Mouse (Mus musculus) midbrain, embryonic 14.5 days (tissue): Measurements from ENCODE around the gene Klf16. TPM values are rescaled to one million over a fixed set of nuclear protein-coding genes. Genes with fewer than 3 reads are reported as not detected.
A peak's percentile ranks its signal among the peaks of the same experiment; 100 is the strongest.

Experiments used
- ATAC-seq: fragments of 200-750 bp; cut with Nextera tagmentation; 2 replicates; pipeline ENCODE4 v1.8.0; 2017; ENCODE audit warnings: moderate number of reproducible peaks, moderate library complexity; ENCODE audit not compliant: low FRiP score, low TSS enrichment
- DNase-seq: peaks from one replicate; pipeline ENCODE4 v3.0.0-alpha.2; 2015
- H3K27ac ChIP-seq: fragments of 300-500 bp; sonication (generic); replicated peaks from 2 replicates; pipeline ENCODE4 v1.5.1; 2014; ENCODE audit warnings: mild to moderate bottlenecking, low read depth, low read length, moderate library complexity
- H3K27me3 ChIP-seq: fragments of 300-500 bp; sonication (generic); 2 replicates; pipeline ENCODE4 v1.6.1; 2014; ENCODE audit warnings: low read length, control low read depth, mixed read lengths; ENCODE audit not compliant: control insufficient read depth, insufficient read depth
- H3K36me3 ChIP-seq: fragments of 300-500 bp; sonication (generic); 2 replicates; pipeline ENCODE4 v1.6.1; 2014; ENCODE audit warnings: low read length, control low read depth; ENCODE audit not compliant: control insufficient read depth, insufficient read depth
- H3K4me1 ChIP-seq: fragments of 300-500 bp; sonication (generic); 2 replicates; pipeline ENCODE4 v1.6.1; 2014; ENCODE audit warnings: mild to moderate bottlenecking, antibody characterized with exemption, low read length, control low read depth; ENCODE audit not compliant: control insufficient read depth, insufficient read depth
- H3K4me2 ChIP-seq: fragments of 300-500 bp; sonication (generic); 2 replicates; pipeline ENCODE4 v1.6.1; 2014; ENCODE audit warnings: mild to moderate bottlenecking, low read length, moderate library complexity
- H3K4me3 ChIP-seq: fragments of 300-500 bp; sonication (generic); replicated peaks from 2 replicates; pipeline ENCODE4 v1.5.1; 2014; ENCODE audit warnings: low read depth, low read length
- H3K9ac ChIP-seq: fragments of 300-500 bp; sonication (generic); replicated peaks from 2 replicates; pipeline ENCODE4 v1.6.1; 2014; ENCODE audit warnings: mild to moderate bottlenecking, low read length, moderate library complexity
- H3K9me3 ChIP-seq: fragments of 300-500 bp; sonication (generic); 2 replicates; pipeline ENCODE4 v1.6.1; 2016; ENCODE audit warnings: low read length, control low read depth, mixed read lengths; ENCODE audit not compliant: control insufficient read depth
- WGBS: fragments of 180-500 bp; shearing (Covaris S2); extraction: QIAGEN DNeasy Blood & Tissue Kit; methylation state at CpG from one replicate; pipeline ENCODE4 v1.1.7; 2014; 5-methylcytosine and 5-hydroxymethylcytosine counted together
- polyA plus RNA-seq: library from polyadenylated mRNA; unstranded; fragments of >200 nt; fragmentation: Nextera tagmentation; extraction: Ambion mirVana; gene quantifications from 2 replicates; pipeline ENCODE4 v1.2.1, GENCODE M21; 2014

Klf16 gene
- polyA plus RNA-seq, 1 experiment from 2014 or later = 5.0 TPM

DNA sequence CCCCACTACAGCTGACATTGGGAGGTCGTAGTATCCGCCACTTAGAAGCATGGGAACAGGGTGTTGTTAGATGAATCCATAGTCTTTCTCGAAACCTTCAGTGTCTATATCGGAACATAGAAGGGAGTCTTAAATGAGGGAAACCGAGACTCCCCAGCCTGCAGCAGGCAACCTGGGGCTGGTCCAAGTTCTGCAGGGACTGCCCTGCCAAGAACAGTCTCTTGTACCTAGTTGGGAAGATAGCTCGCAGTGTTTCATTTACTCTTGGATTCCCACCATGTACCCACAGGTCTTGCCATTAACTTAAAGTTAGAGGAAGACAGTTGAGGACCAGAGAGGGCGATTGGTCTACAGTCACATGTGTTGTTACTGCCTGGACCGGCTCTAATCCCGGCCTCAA is 43.2 kb upstream of the Klf16 start:
- no peak overlapping the region for H3K4me2 ChIP-seq
- H3K4me3 ChIP-seq = no peak overlapping the region
- no peaks in the 10 kb centered on the region for H3K9me3 ChIP-seq
- H3K27ac ChIP-seq = no peak overlapping the region
- H3K36me3 ChIP-seq = peaks cover 8% of the 10 kb centered on the region
- H3K27me3 ChIP-seq = no peaks in the 10 kb centered on the region
- DNase-seq (no peak), ATAC-seq (no peak)
- H3K9ac ChIP-seq = no peak overlapping the region
- H3K4me1 ChIP-seq = peaks cover 22% of the 10 kb centered on the region
- WGBS = 85% methylated on average over 9 of the region's 9 CpGs

DNA sequence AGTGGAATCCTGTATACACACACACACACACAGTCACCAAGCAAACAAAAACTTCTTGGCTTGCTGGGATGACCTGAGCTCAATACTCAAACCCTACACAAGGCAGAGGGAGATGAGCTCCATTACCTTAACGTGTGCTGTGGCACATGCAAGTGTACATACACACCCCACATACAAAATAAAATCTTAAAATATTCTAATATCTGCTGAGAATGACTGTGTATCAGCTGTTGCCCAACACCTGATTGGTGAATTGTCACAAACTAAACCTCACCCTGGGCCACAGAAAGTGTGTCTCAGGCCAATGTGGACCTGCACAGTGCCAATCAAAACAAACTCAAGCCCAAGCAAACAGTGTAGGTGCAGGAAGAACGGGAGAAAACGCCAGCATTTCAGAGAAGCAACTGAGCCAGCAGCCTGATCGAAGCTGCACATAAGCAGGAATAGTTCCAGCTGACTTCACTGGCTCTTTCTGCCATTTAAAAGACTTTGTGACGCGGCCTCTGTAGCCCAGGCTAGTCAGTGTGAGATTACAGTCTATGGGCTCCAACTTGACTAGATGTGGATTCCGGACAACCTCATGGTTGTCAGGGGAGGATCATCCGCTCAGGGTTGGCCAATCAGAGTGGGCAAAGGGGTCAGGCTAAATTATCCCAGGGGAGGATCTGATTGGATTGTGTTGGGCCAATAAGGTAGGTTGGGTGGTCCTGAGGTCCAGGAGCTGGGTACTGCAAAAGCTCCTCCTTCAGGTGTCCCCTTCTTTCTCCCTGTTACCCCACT is 42.5 kb upstream of the Klf16 start:
- WGBS = 36% methylated on average over 8 of the region's 8 CpGs
- DNase-seq (no peak), ATAC-seq (no peak)
- H3K27ac ChIP-seq = no peak overlapping the region
- no peak overlapping the region for H3K4me3 ChIP-seq
- H3K9me3 ChIP-seq = no peaks in the 10 kb centered on the region
- no peaks in the 10 kb centered on the region for H3K27me3 ChIP-seq
- peaks cover 15% of the 10 kb centered on the region for H3K36me3 ChIP-seq
- H3K4me2 ChIP-seq = no peak overlapping the region
- peaks cover 21% of the 10 kb centered on the region for H3K4me1 ChIP-seq
- no peak overlapping the region for H3K9ac ChIP-seq

DNA sequence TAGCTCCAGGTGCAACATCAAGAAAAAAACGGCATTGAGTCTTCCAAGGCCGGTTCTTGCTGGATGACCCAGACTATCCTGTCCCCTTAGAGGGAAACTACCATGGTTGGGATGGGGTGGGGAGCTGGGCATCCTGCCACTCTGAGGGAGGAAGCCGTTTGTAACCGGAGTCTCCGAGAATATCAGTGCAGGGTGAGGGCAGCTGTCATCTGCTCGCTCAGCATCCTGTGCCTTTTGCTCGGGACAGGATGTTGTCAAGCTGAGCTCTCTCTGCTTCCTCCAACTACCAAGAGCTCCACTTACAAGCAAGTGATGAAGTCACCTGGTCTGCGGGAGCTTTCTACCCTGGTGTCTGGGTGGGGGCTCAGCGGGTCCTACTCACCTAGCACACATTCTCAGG is 41.1 kb upstream of the Klf16 start:
- H3K36me3 ChIP-seq = peaks cover 26% of the 10 kb centered on the region
- no peak overlapping the region for H3K4me3 ChIP-seq
- no peak overlapping the region for H3K27ac ChIP-seq
- H3K9ac ChIP-seq = no peak overlapping the region
- H3K4me1 ChIP-seq = peaks cover 6% of the 10 kb centered on the region
- WGBS = 85% methylated on average over 9 of the region's 9 CpGs
- H3K9me3 ChIP-seq = no peaks in the 10 kb centered on the region
- ATAC-seq (no peak), DNase-seq (no peak)
- H3K27me3 ChIP-seq = no peaks in the 10 kb centered on the region
- no peak overlapping the region for H3K4me2 ChIP-seq

DNA sequence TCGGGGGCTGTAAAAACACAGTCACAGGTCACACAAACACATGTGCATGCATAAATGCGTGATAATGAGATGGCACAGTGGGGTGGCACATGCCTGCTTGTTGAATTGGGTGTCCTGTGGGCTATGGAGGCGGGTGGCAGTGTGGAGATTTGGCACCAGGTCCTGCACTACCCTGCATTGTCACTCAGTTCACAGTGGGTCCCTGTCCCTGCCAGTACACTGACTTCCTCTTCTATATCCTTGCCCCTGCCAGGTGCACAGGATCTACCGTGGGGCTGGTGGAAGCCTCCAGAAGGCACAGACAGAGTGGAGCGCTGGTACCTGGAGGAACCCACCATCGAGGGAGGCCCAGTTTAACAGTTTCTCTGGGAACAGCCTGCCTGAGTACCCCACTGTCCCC is 37.2 kb upstream of the Klf16 start:
- peaks cover 48% of the 10 kb centered on the region for H3K36me3 ChIP-seq
- no peaks in the 10 kb centered on the region for H3K9me3 ChIP-seq
- DNase-seq = no peak
- H3K4me1 ChIP-seq = no peaks in the 10 kb centered on the region
- H3K4me2 ChIP-seq = no peak overlapping the region
- no peaks in the 10 kb centered on the region for H3K27me3 ChIP-seq
- H3K4me3 ChIP-seq = no peak overlapping the region
- no peak overlapping the region for H3K9ac ChIP-seq
- no peak for ATAC-seq
- 92% methylated on average over 6 of the region's 6 CpGs for WGBS
- H3K27ac ChIP-seq = no peak overlapping the region

DNA sequence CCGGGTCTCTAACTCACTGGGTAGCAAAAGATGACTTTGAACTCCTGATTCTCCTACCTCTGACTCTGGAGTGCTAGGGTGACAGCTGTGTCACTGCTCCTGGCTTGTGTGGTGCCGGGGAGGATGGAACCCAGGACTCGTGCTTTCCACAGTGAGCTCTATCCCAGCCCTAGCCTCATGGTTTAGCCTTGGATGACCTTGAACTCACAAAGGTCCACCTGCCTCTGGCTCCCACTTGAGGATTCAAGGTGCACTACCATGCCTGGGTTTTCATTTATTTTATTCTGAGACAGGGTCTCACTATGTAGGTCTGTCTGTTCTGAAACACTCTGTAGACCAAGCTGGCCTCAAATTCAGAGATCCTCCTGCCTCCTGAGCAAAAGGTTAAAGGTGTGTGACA is 36.7 kb upstream of the Klf16 start:
- H3K9me3 ChIP-seq = no peaks in the 10 kb centered on the region
- no peak for DNase-seq
- H3K27me3 ChIP-seq = no peaks in the 10 kb centered on the region
- no peak for ATAC-seq
- no peak overlapping the region for H3K27ac ChIP-seq
- 97% methylated on average over 3 of the region's 3 CpGs for WGBS
- H3K4me1 ChIP-seq = no peaks in the 10 kb centered on the region
- no peak overlapping the region for H3K9ac ChIP-seq
- peaks cover 53% of the 10 kb centered on the region for H3K36me3 ChIP-seq
- no peak overlapping the region for H3K4me3 ChIP-seq
- H3K4me2 ChIP-seq = no peak overlapping the region

DNA sequence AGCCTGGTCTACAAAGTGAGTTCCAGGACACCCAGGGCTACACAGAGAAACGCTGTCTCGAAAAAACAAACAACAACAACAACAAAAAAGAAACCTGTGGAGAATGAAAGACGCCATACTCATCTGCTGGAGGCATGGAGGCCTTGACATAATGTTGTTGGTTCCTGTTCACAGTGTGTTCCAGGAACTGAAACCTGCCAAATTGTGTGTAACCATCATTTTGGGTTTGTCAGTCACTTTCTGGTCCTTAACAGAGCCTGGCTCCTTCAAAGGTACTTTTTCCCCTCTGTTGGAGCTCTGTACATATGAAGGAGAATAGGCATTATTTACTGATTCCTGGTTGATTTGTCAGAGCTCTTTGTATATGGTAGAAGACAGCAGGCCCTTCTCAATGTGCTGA is 34.8 kb upstream of the Klf16 start:
- H3K4me3 ChIP-seq = no peak overlapping the region
- H3K4me2 ChIP-seq = no peak overlapping the region
- H3K27me3 ChIP-seq = no peaks in the 10 kb centered on the region
- DNase-seq (no peak), ATAC-seq (no peak)
- peaks cover 72% of the 10 kb centered on the region for H3K36me3 ChIP-seq
- no peak overlapping the region for H3K9ac ChIP-seq
- H3K27ac ChIP-seq = no peak overlapping the region
- 98% methylated on average over 3 of the region's 3 CpGs for WGBS
- no peaks in the 10 kb centered on the region for H3K4me1 ChIP-seq
- H3K9me3 ChIP-seq = no peaks in the 10 kb centered on the region

DNA sequence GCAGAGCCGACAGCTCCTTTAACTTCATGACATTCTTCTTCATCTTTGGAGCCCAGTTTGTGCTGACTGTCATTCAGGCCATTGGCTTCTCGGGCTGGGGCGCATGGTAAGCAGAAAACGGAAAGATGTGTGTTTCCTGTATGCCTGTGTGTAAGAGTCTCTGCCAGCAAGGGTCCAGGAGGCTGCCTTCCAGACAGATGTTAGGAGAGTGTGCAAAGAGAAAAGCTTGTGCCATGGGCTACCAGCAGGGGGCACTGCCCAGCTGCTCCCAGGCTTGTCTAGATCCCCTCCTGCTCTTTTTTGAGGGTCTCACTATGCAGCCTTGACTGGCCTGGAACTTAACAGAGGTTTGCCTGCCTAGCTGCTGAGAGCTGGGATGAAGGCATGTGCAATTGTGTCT is 33.9 kb upstream of the Klf16 start:
- no peaks in the 10 kb centered on the region for H3K27me3 ChIP-seq
- no peak overlapping the region for H3K4me3 ChIP-seq
- peak; percentile 62 for DNase-seq
- H3K4me1 ChIP-seq = no peaks in the 10 kb centered on the region
- 80% methylated on average over 4 of the region's 4 CpGs for WGBS
- no peak overlapping the region for H3K9ac ChIP-seq
- H3K4me2 ChIP-seq = no peak overlapping the region
- H3K36me3 ChIP-seq = peaks cover 80% of the 10 kb centered on the region
- no peak overlapping the region for H3K27ac ChIP-seq
- no peaks in the 10 kb centered on the region for H3K9me3 ChIP-seq
- no peak for ATAC-seq

DNA sequence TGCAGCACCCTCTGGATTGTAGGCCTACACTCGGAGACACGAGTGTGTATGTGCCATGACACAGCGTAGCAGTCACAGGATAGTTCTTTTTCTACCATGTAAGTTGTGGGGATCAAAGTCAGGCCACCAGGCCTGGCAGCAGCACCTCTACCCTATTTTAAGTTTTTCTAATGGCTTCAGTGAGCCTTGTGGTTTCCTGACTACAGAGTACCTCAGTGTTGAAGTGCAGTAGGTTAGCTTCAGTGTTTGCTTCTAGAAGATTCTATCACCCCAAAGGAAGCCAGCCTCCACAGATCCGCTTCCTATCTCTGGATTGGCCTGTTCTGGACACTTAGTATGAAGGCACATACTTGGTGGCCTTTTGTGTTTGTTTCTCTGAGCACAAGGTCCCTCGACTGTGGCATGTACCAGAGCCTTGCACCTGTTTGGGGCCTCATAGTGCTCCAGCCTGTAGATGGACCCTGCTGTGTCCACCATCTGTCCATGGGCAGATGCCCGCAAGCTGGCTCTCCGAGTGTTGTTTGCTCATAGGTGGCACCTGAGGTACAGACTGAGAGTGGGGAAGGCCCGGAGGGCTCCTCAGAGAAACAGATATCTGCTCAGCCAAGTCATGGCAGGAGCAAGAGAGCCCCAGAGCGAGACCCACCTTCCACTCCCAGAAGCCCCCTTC is 33.1 kb upstream of the Klf16 start:
- no peak for DNase-seq
- Histone ChIP-seq H3K4me2 (no peak overlapping the region), H3K9me3 (no peaks in the 10 kb centered on the region), H3K27ac (no peak overlapping the region), H3K27me3 (no peaks in the 10 kb centered on the region), H3K36me3 (peaks cover 75% of the 10 kb centered on the region), H3K4me3 (no peak overlapping the region), H3K9ac (no peak overlapping the region), H3K4me1 (no peaks in the 10 kb centered on the region)
- no peak for ATAC-seq
- 92% methylated on average over 9 of the region's 9 CpGs for WGBS
